Mouse (Mus musculus): ENCODE results near the gene Hist1h2bk. TPM values are rescaled to one million over a fixed set of nuclear protein-coding genes. Genes with fewer than 3 reads are reported as not detected.
A peak's percentile ranks its signal among the peaks of the same experiment; 100 is the strongest.

The Hist1h2bk gene
- polyA plus RNA-seq, 1 experiment from 2014 or later: 8.2 TPM

- 26% methylated on average over 6 of the region's 7 CpGs for whole genome bisulfite sequencing
- Histone ChIP-seq H3K27ac (ENCODE audit: low read length) (no peak within 1 kb of the TSS), H3K9ac (replicated peaks; ENCODE audit: low read length) (no peak within 1 kb of the TSS), H3K4me2 (replicated peaks; ENCODE audit: low read depth, low read length) (no peak within 1 kb of the TSS), H3K36me3 (ENCODE audit: insufficient read depth, low read length) (no peaks in the 10 kb centered on the region), H3K4me3 (ENCODE audit: low read length) (no peak within 1 kb of the TSS), H3K27me3 (ENCODE audit: insufficient read depth, low read length) (peaks cover 92% of the 10 kb centered on the region), H3K9me3 (ENCODE audit: low read length) (no peaks in the 10 kb centered on the region), H3K4me1 (ENCODE audit: insufficient read depth, low read length) (peaks cover 19% of the 10 kb centered on the region)
- no peak for ATAC-seq (ENCODE audit: low FRiP score, low TSS enrichment)
Observed at GRCm38 (mm10) chr13:22009642-22010041, 26.0 kb upstream of the Hist1h2bk start, which contains the start of gene Prss16. TSS of gene Prss16 (minus strand) at chr13:22009742.

- H3K36me3 ChIP-seq (ENCODE audit: insufficient read depth, low read length): no peaks in the 10 kb centered on the region
- H3K9me3 ChIP-seq (ENCODE audit: low read length): no peaks in the 10 kb centered on the region; the same call in 1 of the 2 replicates
- H3K4me3 ChIP-seq (ENCODE audit: low read length): no peak overlapping the region; the same call in 1 of the 2 replicates
- no peak overlapping the region for H3K27ac ChIP-seq (ENCODE audit: low read length)
- ATAC-seq (ENCODE audit: low FRiP score, low TSS enrichment): no peak
- 15% methylated on average over 13 of the region's 13 CpGs for WGBS
- H3K4me2 ChIP-seq (replicated peaks; ENCODE audit: low read depth, low read length): peak overlapping the region; percentile 40; the same call in 1 of the 2 replicates
- H3K27me3 ChIP-seq (ENCODE audit: insufficient read depth, low read length): peaks cover 75% of the 10 kb centered on the region
- H3K4me1 ChIP-seq (ENCODE audit: insufficient read depth, low read length): peaks cover 7% of the 10 kb centered on the region
- no peak overlapping the region for H3K9ac ChIP-seq (replicated peaks; ENCODE audit: low read length)
Observed at GRCm38 (mm10) chr13:22013716-22014115, 22.0 kb upstream of the Hist1h2bk start.

- no peaks in the 10 kb centered on the region for H3K36me3 ChIP-seq (ENCODE audit: insufficient read depth, low read length)
- H3K9me3 ChIP-seq (ENCODE audit: low read length): no peaks in the 10 kb centered on the region; the same call in 1 of the 2 replicates
- H3K4me2 ChIP-seq (replicated peaks; ENCODE audit: low read depth, low read length): peak overlapping the region; percentile 40
- H3K9ac ChIP-seq (replicated peaks; ENCODE audit: low read length): no peak overlapping the region
- no peak for ATAC-seq (ENCODE audit: low FRiP score, low TSS enrichment)
- peak overlapping the region; percentile 28 for H3K4me3 ChIP-seq (ENCODE audit: low read length)
- no peak overlapping the region for H3K27ac ChIP-seq (ENCODE audit: low read length)
- H3K4me1 ChIP-seq (ENCODE audit: insufficient read depth, low read length): peaks cover 7% of the 10 kb centered on the region
- WGBS: 8% methylated on average over 17 of the region's 17 CpGs
- H3K27me3 ChIP-seq (ENCODE audit: insufficient read depth, low read length): peaks cover 75% of the 10 kb centered on the region
Observed at GRCm38 (mm10) chr13:22014411-22014845, 21.2 kb upstream of the Hist1h2bk start.

GRCm38 (mm10) chr13:22015479-22016450, 19.9 kb upstream of the Hist1h2bk start:
- Histone ChIP-seq H3K27me3 (ENCODE audit: insufficient read depth, low read length) (peaks cover 69% of the 10 kb centered on the region), H3K4me1 (ENCODE audit: insufficient read depth, low read length) (peaks cover 13% of the 10 kb centered on the region), H3K4me3 (ENCODE audit: low read length) (0 out of 2 replicates have a peak overlapping the region, but pooled peaks have one; percentile 10), H3K36me3 (ENCODE audit: insufficient read depth, low read length) (no peaks in the 10 kb centered on the region), H3K4me2 (replicated peaks; ENCODE audit: low read depth, low read length) (peak overlapping the region; percentile 34; the same call in 1 of the 2 replicates), H3K27ac (ENCODE audit: low read length) (no peak overlapping the region), H3K9me3 (ENCODE audit: low read length) (no peaks in the 10 kb centered on the region; the same call in 1 of the 2 replicates), H3K9ac (replicated peaks; ENCODE audit: low read length) (no peak overlapping the region)
- peak; percentile 89 for ATAC-seq (ENCODE audit: low FRiP score, low TSS enrichment)
- WGBS: 17% methylated on average over 27 of the region's 27 CpGs

GRCm38 (mm10) chr13:22019934-22020835, 15.5 kb upstream of the Hist1h2bk start:
- Histone ChIP-seq H3K27ac (ENCODE audit: low read length) (no peak overlapping the region), H3K36me3 (ENCODE audit: insufficient read depth, low read length) (no peaks in the 10 kb centered on the region), H3K27me3 (ENCODE audit: insufficient read depth, low read length) (peaks cover 32% of the 10 kb centered on the region), H3K4me1 (ENCODE audit: insufficient read depth, low read length) (peaks cover 6% of the 10 kb centered on the region; the same call in 1 of the 2 replicates), H3K4me3 (ENCODE audit: low read length) (peak overlapping the region; percentile 63), H3K9ac (replicated peaks; ENCODE audit: low read length) (peak overlapping the region; percentile 57), H3K9me3 (ENCODE audit: low read length) (no peaks in the 10 kb centered on the region; the same call in 1 of the 2 replicates), H3K4me2 (replicated peaks; ENCODE audit: low read depth, low read length) (peak overlapping the region; percentile 91)
- no peak for ATAC-seq (ENCODE audit: low FRiP score, low TSS enrichment)
- WGBS: under 1% methylated on average over 44 of the region's 44 CpGs

GRCm38 (mm10) chr13:22020901-22021339, 14.8 kb upstream of the Hist1h2bk start:
- Histone ChIP-seq H3K27ac (ENCODE audit: low read length) (no peak overlapping the region), H3K9me3 (ENCODE audit: low read length) (no peaks in the 10 kb centered on the region), H3K4me3 (ENCODE audit: low read length) (peak overlapping the region; percentile 63), H3K9ac (replicated peaks; ENCODE audit: low read length) (peak overlapping the region; percentile 59), H3K4me1 (ENCODE audit: insufficient read depth, low read length) (peaks cover 6% of the 10 kb centered on the region; the same call in 1 of the 2 replicates), H3K4me2 (replicated peaks; ENCODE audit: low read depth, low read length) (peak overlapping the region; percentile 91), H3K36me3 (ENCODE audit: insufficient read depth, low read length) (no peaks in the 10 kb centered on the region), H3K27me3 (ENCODE audit: insufficient read depth, low read length) (peaks cover 28% of the 10 kb centered on the region)
- ATAC-seq (ENCODE audit: low FRiP score, low TSS enrichment): peak; percentile 55; the same call in 1 of the 2 replicates
- WGBS: 1% methylated on average over 8 of the region's 8 CpGs

GRCm38 (mm10) chr13:22021581-22021980, 14.1 kb upstream of the Hist1h2bk start:
- Histone ChIP-seq H3K27ac (ENCODE audit: low read length) (no peak overlapping the region), H3K9ac (replicated peaks; ENCODE audit: low read length) (peak overlapping the region; percentile 59), H3K4me2 (replicated peaks; ENCODE audit: low read depth, low read length) (peak overlapping the region; percentile 91), H3K4me1 (ENCODE audit: insufficient read depth, low read length) (peaks cover 6% of the 10 kb centered on the region; the same call in 1 of the 2 replicates), H3K36me3 (ENCODE audit: insufficient read depth, low read length) (no peaks in the 10 kb centered on the region), H3K4me3 (ENCODE audit: low read length) (peak overlapping the region; percentile 63), H3K27me3 (ENCODE audit: insufficient read depth, low read length) (peaks cover 24% of the 10 kb centered on the region), H3K9me3 (ENCODE audit: low read length) (no peaks in the 10 kb centered on the region)
- peak; percentile 63; the same call in 1 of the 2 replicates for ATAC-seq (ENCODE audit: low FRiP score, low TSS enrichment)
- 0% methylated on average over 11 of the region's 11 CpGs for WGBS

- peaks cover 6% of the 10 kb centered on the region; the same call in 1 of the 2 replicates for H3K4me1 ChIP-seq (ENCODE audit: insufficient read depth, low read length)
- H3K4me2 ChIP-seq (replicated peaks; ENCODE audit: low read depth, low read length): peak overlapping the region; percentile 91
- H3K36me3 ChIP-seq (ENCODE audit: insufficient read depth, low read length): no peaks in the 10 kb centered on the region
- no peaks in the 10 kb centered on the region for H3K9me3 ChIP-seq (ENCODE audit: low read length)
- H3K4me3 ChIP-seq (ENCODE audit: low read length): peak overlapping the region; percentile 63
- ATAC-seq (ENCODE audit: low FRiP score, low TSS enrichment): peak; percentile 83
- WGBS: under 1% methylated on average over 9 of the region's 9 CpGs
- peaks cover 23% of the 10 kb centered on the region for H3K27me3 ChIP-seq (ENCODE audit: insufficient read depth, low read length)
- no peak overlapping the region for H3K27ac ChIP-seq (ENCODE audit: low read length)
- H3K9ac ChIP-seq (replicated peaks; ENCODE audit: low read length): peak overlapping the region; percentile 59
Observed at GRCm38 (mm10) chr13:22022241-22022640, 13.4 kb upstream of the Hist1h2bk start.

Measured in kidney, embryonic 16.5 days (tissue).